8 mouse cellular contexts compared by ENCODE assay signal in genomic region chr16:16828757-16829615, GRCm38 (mm10). TPM values are rescaled to one million over a fixed set of nuclear protein-coding genes. Genes with fewer than 3 reads are reported as not detected.
DNase-seq lines count a peak whose midpoint lies in the region; ATAC-seq and TF ChIP-seq lines count a peak whose summit lies in the region.

TSS of gene Spag6l (minus strand) at chr16:16829456.

- peak in 1 of 2 experiments; percentile 49; a peak in 2 of 4 replicates for TF ChIP-seq CTCF in CH12.LX (conservative IDR thresholded peaks at IDR 0.05 in 1 of 2, IDR thresholded peaks at IDR 0.05 in 1 of 2; ENCODE audit: low read depth in 2 of 2, low read length in 2 of 2)

- WGBS in forebrain, embryonic 13.5 days = 4% methylated on average over 33 of the region's 33 CpGs
- 6% methylated on average over 33 of the region's 33 CpGs for WGBS in hindbrain, embryonic 16.5 days

- peaks cover 3 to 7% of the 10 kb centered on the region in 2 experiments; a peak in 2 of 4 replicates for H3K4me1 ChIP-seq in CH12.LX (ENCODE audit: control insufficient read depth in 1 of 2, insufficient read depth in 2 of 2)
- peaks cover 4% of the 10 kb centered on the region; the same call in 1 of the 2 replicates for H3K4me1 ChIP-seq in forebrain, embryonic 13.5 days
- no peaks in the 10 kb centered on the region for H3K4me1 ChIP-seq in hindbrain, embryonic 16.5 days (ENCODE audit: control insufficient read depth, insufficient read depth, low read depth, low read length)

- H3K4me2 ChIP-seq in CH12.LX (ENCODE audit: insufficient read depth, low read depth, poor library complexity, severe bottlenecking) = peak within 1 kb of the TSS; percentile 88
- H3K4me2 ChIP-seq in forebrain, embryonic 13.5 days = peak within 1 kb of the TSS; percentile 79
- peak within 1 kb of the TSS; percentile 86 for H3K4me2 ChIP-seq in hindbrain, embryonic 16.5 days (ENCODE audit: low read length)

- no peak within 1 kb of the TSS for H3K9ac ChIP-seq in CH12.LX (ENCODE audit: insufficient read depth, low read depth)
- peak within 1 kb of the TSS; percentile 65 for H3K9ac ChIP-seq in forebrain, embryonic 13.5 days
- H3K9ac ChIP-seq in hindbrain, embryonic 16.5 days (ENCODE audit: low read depth, low read length) = peak within 1 kb of the TSS; percentile 78

- dilution Hi-C loops in CH12.LX (cut with MboI; ENCODE audit: extremely low pct_ligation_motif_present, extremely low pct_unique_long_range_greater_than_20kb, low sequenced_read_pairs) = no loop called here

- H3K27me3 ChIP-seq in CH12.LX (replicated peaks) = peaks cover 26% of the 10 kb centered on the region
- no peaks in the 10 kb centered on the region for H3K27me3 ChIP-seq in forebrain, embryonic 13.5 days
- no peaks in the 10 kb centered on the region for H3K27me3 ChIP-seq in hindbrain, embryonic 16.5 days (replicated peaks; ENCODE audit: control insufficient read depth, insufficient read depth, low read length)

- H3K79me2 ChIP-seq in CH12.LX (replicated peaks; ENCODE audit: control insufficient read depth, extremely low read depth, insufficient read depth, poor library complexity, severe bottlenecking) = no peaks in the 10 kb centered on the region

- no peaks in the 10 kb centered on the region for H3K9me3 ChIP-seq in CH12.LX (replicated peaks; ENCODE audit: low read length)
- H3K9me3 ChIP-seq in forebrain, embryonic 13.5 days (replicated peaks) = no peaks in the 10 kb centered on the region
- no peaks in the 10 kb centered on the region; the same call in 1 of the 2 replicates for H3K9me3 ChIP-seq in hindbrain, embryonic 16.5 days (ENCODE audit: control insufficient read depth, low read length)

- H3K36me3 ChIP-seq in CH12.LX (replicated peaks in 1 of 2; ENCODE audit: control insufficient read depth in 1 of 2, insufficient read depth in 1 of 2, low read length in 1 of 2) = no peaks in the 10 kb centered on the region
- H3K36me3 ChIP-seq in forebrain, embryonic 13.5 days (ENCODE audit: poor library complexity, severe bottlenecking) = no peaks in the 10 kb centered on the region
- H3K36me3 ChIP-seq in hindbrain, embryonic 16.5 days (ENCODE audit: control insufficient read depth, insufficient read depth, low read length) = no peaks in the 10 kb centered on the region

- no peak within 1 kb of the TSS for H3K27ac ChIP-seq in CH12.LX (ENCODE audit: insufficient read depth, low read depth)
- H3K27ac ChIP-seq in forebrain, embryonic 13.5 days = no peak within 1 kb of the TSS
- H3K27ac ChIP-seq in hindbrain, embryonic 16.5 days (ENCODE audit: low read depth, low read length) = peak within 1 kb of the TSS; percentile 59

- TF ChIP-seq POLR2A in CH12.LX (IDR thresholded peaks at IDR 0.05; ENCODE audit: low read depth, low read length) = no peak

- H3K4me3 ChIP-seq in CH12.LX (replicated peaks in 1 of 3; ENCODE audit: low read depth in 2 of 3, low read length in 2 of 3, poor library complexity in 1 of 3) = peak within 1 kb of the TSS in 2 of 3 experiments; percentile 15 to 61
- peak within 1 kb of the TSS; percentile 52 for H3K4me3 ChIP-seq in forebrain, embryonic 13.5 days
- peak within 1 kb of the TSS; percentile 71 for H3K4me3 ChIP-seq in hindbrain, embryonic 16.5 days (ENCODE audit: low read length)

- in situ Hi-C loops in CH12.LX (cut with MboI; ENCODE audit: low pct_ligation_motif_present, low pct_unique_long_range_greater_than_20kb, low sequenced_read_pairs) = no loop called here

- no peak for TF ChIP-seq EP300 in CH12.LX (IDR thresholded peaks at IDR 0.05; ENCODE audit: low read length)

- peak; percentile 22 for TF ChIP-seq RAD21 in CH12.LX (IDR thresholded peaks at IDR 0.05; ENCODE audit: low read depth, low read length)

- peak; percentile 31 for DNase-seq in CH12.LX (ENCODE audit: extremely low read depth)
- peak; percentile 26 for DNase-seq in adrenal gland, postnatal 25 days
- peak; percentile 50 to 53 for DNase-seq in layer of hippocampus, postnatal 36 days
- DNase-seq in lung, postnatal 14 days = peak; percentile 36
- DNase-seq in ovary, postnatal 36 days (ENCODE audit: low spot score) = peak; percentile 32
- DNase-seq in thymus, postnatal 14 days = peak; percentile 85

- peak; percentile 98 for ATAC-seq in forebrain, embryonic 13.5 days
- ATAC-seq in hindbrain, embryonic 16.5 days = peak; percentile 97

TF ChIP-seq in CH12.LX, 34 proteins besides CTCF, POLR2A, EP300 and RAD21:
- TF ChIP-seq ELF1 (IDR thresholded peaks at IDR 0.05; ENCODE audit: low read depth, low read length) = no peak
- 0 out of 2 replicates have a peak, but pooled peaks have one; percentile 19 for TF ChIP-seq MXI1 (IDR thresholded peaks at IDR 0.05; ENCODE audit: low read depth, low read length)
- peak; percentile 18; the same call in 1 of the 2 replicates for TF ChIP-seq SMC3 (IDR thresholded peaks at IDR 0.05; ENCODE audit: low read depth, low read length)

RNA-seq across cellular contexts. Expression of gene Spag6l, which starts in this region (rescaled TPM):
- total RNA-seq in CH12.LX (2012; rRNA removed) (not detected in 2 replicates), CH12.LX (2014; rRNA removed) (not detected in 2 replicates)
- polyA plus RNA-seq in CH12.LX (2012; ENCODE audit: insufficient read length, low read depth) = not detected in 2 replicates
- total RNA-seq in adrenal gland, postnatal 25 days (2021) = 0.15 TPM in 1 of 2 replicates, not detected in the other
- 5.6 and 9.8 TPM in 2 replicates for polyA plus RNA-seq in forebrain, embryonic 13.5 days (2015; fragmentation: Nextera tagmentation; extraction: Ambion mirVana)
- 19.5 and 22.1 TPM in 2 replicates for polyA plus RNA-seq in hindbrain, embryonic 16.5 days (2015; fragmentation: Nextera tagmentation; extraction: Ambion mirVana)
- 1 to 10 TPM; 8.9 to 9.4 TPM for total RNA-seq in layer of hippocampus, postnatal 36 days (2021)

Comparison
In these comparisons a context has a peak if more than half of its experiments do, and no peak if none do; other contexts are left out.
1. Peak in DNase-seq, H3K4me3 ChIP-seq and H3K4me2 ChIP-seq in CH12.LX; RNA of the gene not detected or under 1 TPM.
2. Peak in DNase-seq in adrenal gland, postnatal 25 days; RNA of the gene not detected or under 1 TPM.
3. DNase-seq: peak in every context shown above with its lines; median percentile 85 in thymus, postnatal 14 days; 52 in layer of hippocampus, postnatal 36 days; 36 in lung, postnatal 14 days; 32 in ovary, postnatal 36 days; 31 in CH12.LX; 26 in adrenal gland, postnatal 25 days.